Mouse (Mus musculus) liver, embryonic 14.5 days (tissue): ENCODE measurements at regions not wholly inside any gene's neighbourhood (a gene's known extent, or its start where the extent isn't known, plus 50 kb on each side); places are given as distances from the start of the nearest gene placed in this dataset.

Experiments used
- CTCF ChIP-seq: IDR thresholded peaks from 2 replicates; pipeline ENCODE4 v1.5.1; 2016; ENCODE audit warnings: antibody characterized with exemption, low read depth, control low read depth
- EP300 ChIP-seq: IDR thresholded peaks from 2 replicates; pipeline ENCODE4 v1.6.1; 2016; ENCODE audit warnings: antibody characterized with exemption, low read depth

- no peak for TF ChIP-seq CTCF
- TF ChIP-seq EP300, result no peak
Measured at GRCm38 (mm10) chr13:26554266-26554665, 215.7 kb downstream of the Hdgfl1 start.
